Mouse (Mus musculus): ENCODE measurements at regions not wholly inside any gene's neighbourhood (a gene's known extent, or its start where the extent isn't known, plus 50 kb on each side); places are given as distances from the start of the nearest gene placed in this dataset.

DNA sequence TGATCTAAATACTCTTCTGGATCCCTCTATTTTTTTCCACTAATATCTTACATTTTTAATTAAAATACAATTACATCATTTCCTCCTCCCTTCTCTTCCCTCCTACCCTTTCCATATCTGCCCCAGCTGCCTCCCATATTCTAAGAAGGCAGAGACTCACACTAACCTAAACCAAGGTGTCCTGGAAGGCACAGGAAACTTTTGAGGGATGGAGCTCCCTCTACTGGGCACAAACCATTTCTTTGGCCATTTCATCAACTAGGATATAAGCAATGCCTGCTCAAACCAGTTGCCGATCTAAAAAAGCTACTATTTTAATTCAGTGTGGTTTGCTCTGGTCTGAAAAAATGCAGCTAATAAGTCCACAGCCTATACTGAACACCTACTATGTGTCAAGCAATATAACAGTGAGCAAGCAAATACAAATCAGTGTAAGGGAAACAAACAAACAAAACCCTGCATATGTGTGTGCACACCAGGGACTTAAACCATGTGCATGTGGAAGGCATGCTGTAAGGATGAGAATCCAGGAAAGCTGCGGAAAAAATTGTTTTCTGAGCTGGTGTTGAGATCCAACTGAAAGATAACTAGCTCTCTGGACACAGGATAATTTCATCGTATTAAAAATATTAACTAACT lies 182.3 kb upstream of the Lmcd1 start:
- intact Hi-C loops (cut with DNase I): no loop called here
- peak; percentile 46 to 59 for DNase-seq

DNA sequence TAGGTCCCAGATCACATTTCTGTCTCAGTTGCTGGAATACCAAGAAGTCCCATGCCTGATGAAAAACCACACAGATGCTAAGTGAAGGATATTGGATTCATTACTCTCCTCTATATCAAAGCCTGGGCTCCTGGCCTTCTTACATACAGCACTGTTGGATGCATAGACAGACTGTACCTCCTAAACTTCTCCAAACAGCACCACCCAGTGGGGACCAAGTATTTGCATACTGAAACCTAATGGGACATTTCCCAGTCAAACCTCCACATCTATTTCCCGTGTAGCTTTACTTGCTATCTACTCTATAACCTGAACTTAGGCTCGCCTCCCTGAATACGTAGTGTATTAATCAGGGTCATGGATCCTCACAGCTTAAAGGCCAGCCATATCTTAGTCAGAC lies 180.3 kb upstream of the Lmcd1 start:
- intact Hi-C loops (cut with DNase I): no loop called here
- no peak for DNase-seq

DNA sequence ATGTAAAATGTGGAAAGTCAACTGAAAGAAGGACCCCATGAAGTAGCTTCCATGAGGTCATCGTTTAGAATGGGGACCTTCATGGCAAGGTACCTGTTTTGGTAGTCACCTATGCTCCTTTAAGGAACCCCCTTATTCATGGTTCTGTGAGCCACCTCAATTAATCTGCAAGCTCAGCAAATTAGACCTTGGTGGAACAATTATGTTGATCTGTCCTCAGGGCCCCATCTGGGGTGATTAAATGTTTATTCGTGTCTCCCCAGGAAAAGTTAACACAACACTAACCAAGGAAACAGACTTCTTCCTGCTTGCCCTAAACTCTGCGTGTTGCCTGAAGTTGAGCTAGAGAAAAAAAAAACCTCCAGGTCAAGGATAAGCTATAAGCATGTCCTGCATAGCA lies 175.9 kb upstream of the Lmcd1 start:
- DNase-seq: no peak
- intact Hi-C loops (cut with DNase I): no loop called here

DNA sequence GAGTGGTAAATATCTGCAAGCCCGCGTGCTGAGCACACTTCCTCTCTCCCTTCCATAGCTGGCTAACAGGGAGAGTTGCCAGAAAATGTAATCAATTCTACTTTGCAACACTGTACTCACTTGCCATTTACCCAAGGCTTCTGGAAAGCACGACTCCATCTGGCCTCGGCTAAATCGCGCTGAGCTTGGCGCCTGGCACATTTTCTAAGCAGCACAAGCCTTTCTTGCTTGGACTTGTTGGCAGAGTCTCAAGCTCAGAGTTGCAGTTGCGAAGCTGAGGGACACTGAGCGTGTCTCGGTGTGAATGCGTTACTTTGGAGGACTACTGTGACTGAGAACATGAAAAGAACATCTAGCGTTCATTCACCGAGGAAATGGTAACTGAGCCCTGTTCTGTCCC lies 164.9 kb upstream of the Lmcd1 start:
- intact Hi-C loops (cut with DNase I): no loop called here
- peak in 1 of 2 experiments; percentile 1 for DNase-seq

DNA sequence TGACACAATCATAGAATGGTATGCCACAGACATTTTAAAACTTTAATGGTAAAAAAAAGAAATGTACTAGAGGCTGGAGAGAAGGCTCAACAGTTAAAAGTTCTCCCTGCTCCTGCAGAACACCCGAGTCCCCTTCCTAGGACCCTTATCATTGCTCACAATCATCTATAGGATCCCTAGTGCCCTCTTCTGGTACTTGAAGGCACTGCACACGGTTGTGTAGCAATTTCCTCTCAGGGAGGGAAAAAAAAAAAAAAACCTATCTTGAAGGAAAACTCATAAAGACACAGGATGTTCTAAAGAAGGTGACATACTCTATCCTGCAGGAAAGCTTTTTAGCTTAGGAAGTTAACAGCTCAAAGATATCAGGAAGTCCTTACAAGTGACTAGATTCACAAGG lies 154.4 kb upstream of the Lmcd1 start:
- no peak for DNase-seq
- intact Hi-C loops (cut with DNase I): no loop called here

DNA sequence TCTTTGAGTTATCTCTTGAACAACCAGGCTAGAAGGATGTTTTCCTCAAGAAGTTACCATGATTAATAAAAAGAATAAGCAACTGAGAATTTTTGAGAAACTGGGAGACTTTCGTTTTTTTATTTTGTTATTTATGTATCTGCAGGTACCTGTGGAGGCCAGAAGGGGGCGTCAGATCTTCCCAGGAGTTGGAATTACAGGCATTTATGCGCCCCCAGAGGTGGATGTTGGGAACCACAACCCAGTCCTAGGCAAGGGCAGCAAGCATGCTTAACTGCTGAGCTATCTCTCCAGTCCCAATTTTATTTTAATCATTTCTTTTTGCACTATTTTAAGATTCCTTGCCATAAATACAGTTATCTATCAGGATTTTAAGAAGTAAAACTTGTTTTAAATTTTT lies 140.0 kb upstream of the Lmcd1 start:
- DNase-seq: peak; percentile 10 to 45
- intact Hi-C loops (cut with DNase I): loop anchor here (1.0 kb wide), 1 partner anchor 58 kb away; no protein-coding TSS in a partner anchor

DNA sequence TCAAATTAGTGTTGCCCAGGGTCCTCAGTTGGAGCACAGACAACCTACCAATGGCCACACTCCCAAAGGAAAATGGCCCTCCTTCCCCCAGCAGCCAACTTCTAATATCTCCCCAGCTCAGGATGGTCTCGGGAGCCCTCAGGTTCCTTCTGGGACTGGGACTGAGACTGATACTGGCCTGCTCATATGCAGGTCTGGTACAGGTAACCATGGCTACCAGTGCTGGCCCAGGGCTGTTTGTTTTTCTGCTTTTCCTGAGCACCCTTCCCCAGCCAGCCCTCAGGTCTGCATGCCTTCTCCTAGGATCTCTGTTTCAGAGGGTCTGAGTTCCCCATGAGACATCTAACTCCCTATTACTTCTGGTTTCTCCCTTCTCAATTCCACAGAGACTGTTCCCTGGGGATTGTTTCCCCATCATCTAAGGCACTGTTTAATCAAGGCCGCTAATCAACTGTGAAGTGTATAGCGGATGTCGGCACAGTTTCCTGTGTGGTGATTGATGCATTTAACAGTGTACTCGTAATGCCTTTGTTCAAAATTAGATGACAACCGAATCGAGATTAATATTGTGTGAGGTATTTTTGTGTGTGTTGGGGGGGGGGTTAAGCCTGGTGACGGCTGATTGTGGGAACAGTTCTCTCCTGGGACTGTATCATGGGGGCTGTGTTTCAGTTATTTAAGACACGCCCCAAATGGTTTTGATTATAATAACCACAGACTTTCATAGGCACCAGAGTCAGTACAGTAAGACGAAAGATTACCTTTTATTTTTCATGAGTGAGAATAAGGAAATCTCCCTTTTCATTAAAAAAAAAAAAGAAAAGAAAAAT lies 120.8 kb upstream of the Lmcd1 start:
- DNase-seq: no peak
- intact Hi-C loops (cut with DNase I): no loop called here

DNA sequence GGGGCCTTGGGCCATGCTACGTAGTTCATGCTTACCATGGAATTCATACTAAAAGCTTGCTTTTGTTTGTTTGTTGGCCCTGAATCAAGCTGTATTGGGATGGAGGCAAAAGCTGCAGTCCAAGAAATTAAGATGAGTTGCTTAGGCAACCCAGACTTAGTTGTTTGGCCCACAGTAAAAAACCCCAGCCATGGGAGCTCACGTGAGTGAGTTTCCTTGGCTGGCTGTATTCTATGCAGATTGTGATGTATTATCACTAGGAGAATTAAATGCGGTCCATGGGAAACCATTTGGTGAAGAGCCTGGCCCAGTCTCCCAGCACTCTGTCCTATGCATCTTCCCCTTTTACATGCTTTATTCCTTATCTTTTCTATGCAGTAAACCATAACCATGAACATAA lies 106.1 kb upstream of the Lmcd1 start:
- intact Hi-C loops (cut with DNase I): no loop called here
- no peak for DNase-seq

DNA sequence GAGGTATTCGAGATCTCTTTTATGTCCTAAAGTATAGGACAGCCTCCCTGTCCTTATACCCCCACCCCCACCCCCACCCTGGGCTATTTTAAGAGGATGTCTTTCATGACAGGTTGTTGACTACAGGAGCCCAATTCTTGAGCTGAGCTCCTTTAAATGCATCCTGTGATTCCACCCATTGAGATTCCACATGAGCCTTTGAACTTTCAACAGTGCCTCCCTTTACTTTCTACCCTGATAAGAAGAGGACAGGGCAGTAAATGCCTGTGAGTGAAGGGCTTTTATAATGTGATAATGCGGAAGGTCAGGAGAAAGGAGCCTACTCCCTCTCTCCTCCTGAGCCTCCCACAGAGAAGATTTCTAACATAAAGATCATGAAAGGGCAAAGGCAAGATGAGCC lies 97.2 kb upstream of the Lmcd1 start:
- intact Hi-C loops (cut with DNase I): loop anchor here (10.0 kb wide), 1 partner anchor 192 kb away; no protein-coding TSS in a partner anchor
- no peak for DNase-seq

DNA sequence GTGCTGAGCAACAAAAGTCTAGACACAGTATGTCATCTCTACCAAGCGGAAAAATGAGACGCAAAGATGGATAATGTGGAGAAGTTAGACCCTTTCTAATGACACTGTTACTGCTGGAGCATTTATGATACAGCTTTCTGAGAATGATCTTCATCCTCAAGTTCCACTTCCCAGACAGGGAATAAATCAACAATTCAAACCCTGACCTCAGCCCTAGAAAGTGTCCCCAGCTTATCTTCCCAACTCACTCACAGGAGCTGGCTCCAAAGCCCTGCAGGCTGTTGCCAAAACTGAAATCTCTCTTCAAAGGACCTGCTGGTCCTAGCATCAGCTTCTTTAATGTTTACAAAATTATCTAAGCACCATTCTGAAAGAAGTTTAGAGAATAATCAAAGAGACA lies 85.9 kb upstream of the Lmcd1 start:
- DNase-seq: no peak
- intact Hi-C loops (cut with DNase I): no loop called here

DNA sequence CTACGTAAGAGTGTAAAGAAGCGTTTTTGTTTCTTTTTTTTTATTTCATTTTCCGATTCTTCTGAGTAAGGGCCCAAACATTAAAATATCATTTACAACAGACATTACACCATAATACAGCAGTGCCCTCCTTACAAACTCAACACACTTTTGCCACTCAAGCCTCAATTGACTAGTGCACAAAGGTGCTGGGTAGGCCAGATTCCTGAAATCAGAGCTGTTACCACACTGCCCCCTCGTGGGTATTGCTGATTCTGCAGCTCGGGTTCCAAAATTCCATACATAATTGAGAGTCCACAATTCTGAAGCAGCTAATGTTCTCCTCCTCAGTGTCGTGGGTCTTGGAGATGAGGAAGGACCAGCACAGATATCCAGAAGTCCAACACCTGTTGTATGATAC lies 82.5 kb upstream of the Lmcd1 start:
- peak; percentile 72 to 87 for DNase-seq
- intact Hi-C loops (cut with DNase I): loop anchor here (1.0 kb wide), 1 partner anchor 58 kb away; no protein-coding TSS in a partner anchor

DNA sequence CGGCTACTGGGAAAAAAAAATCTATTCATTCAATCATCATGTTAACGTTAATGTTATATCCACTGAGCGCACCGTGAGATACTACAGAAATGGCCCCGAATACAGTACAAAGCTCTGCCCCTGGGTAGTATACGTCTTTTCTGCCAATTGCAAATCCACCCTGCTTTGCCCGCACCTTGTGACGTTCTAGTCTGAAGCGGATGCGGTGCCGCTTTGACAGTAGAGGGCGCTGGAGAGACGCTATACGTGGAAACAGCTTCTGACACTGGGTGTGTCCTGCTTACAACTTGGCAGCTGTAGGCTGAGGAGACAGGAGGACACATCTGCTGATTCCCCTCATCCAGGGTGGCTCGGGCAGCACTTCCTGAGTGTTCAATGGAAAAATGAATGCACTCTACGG lies 76.1 kb upstream of the Lmcd1 start:
- intact Hi-C loops (cut with DNase I): no loop called here
- peak; percentile 85 to 91 for DNase-seq

DNA sequence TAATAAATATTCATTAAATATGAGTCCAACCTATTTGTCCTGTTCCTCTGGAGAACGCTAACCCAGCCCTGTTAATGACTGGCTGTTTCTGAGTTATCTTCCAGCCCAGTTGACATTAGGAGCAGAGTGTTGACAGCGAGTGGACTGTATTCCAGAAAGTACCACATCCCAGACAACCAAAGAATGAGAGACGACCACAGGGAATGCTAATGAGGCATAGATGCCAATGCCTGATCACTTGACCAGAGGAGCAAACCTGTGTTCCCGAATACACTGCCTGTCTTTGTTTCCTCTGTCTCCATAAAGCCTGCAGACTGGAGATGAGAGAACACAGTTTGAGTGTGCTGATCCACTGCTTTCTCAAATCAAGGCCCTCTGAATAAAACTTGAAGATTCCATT lies 74.3 kb upstream of the Lmcd1 start:
- intact Hi-C loops (cut with DNase I): no loop called here
- no peak for DNase-seq

DNA sequence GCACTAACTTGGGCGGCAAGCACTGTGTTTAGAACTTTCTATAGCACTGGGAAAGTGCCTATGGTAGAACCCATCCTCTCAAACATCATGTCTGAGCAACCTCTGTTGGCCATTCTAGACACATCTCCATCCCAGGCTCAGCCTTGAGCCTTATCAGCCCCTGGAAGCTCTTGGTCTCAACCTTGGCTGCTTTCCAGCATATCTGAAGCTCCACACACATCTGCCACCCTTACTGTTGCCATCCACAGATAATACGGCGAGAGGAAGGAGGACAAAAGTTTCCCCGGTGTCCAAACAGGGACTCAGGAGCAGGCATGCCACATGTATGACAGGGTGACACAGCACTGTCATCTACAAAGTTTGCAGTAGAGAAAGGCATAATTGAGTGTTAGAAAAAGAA lies 71.4 kb upstream of the Lmcd1 start:
- intact Hi-C loops (cut with DNase I): no loop called here
- no peak for DNase-seq

DNA sequence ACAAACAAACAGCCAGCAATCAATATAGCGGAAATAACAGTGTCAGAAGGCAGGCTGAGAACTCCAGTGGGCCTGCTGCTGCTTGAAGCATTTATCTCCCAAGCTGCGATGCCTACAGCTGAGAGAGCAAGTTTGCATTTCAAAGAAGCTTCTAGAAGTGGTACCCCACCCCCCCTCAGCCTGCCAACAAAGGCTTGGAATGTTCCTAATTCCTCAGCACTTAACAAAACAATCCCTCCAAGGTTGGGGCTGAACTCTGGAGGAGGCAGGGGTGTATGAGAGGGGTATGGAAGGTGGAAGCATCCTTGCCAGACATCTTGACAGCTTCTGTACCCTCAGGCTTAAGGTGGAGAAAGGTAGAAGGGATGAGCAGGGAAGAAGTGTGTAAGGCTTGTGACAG lies 70.2 kb upstream of the Lmcd1 start:
- DNase-seq: no peak
- intact Hi-C loops (cut with DNase I): no loop called here

DNA sequence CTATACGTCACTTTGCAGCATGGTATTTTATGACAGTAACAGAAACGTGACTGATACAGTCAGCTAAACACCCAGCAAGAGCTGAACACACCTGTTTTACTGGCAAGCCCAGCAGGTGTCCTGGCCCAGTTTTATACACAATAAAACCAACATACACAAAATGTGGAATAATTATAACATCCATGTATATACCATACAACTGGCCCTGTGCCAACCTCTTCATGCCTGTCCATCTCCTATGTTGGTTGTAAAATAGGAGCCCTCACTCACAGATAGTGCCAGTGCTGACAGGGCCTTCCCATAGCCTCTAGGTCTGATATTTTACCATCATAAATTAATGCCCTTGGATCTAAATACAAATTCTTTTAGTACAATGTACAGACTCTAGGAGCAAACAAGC lies 68.6 kb upstream of the Lmcd1 start:
- intact Hi-C loops (cut with DNase I): no loop called here
- no peak for DNase-seq

DNA sequence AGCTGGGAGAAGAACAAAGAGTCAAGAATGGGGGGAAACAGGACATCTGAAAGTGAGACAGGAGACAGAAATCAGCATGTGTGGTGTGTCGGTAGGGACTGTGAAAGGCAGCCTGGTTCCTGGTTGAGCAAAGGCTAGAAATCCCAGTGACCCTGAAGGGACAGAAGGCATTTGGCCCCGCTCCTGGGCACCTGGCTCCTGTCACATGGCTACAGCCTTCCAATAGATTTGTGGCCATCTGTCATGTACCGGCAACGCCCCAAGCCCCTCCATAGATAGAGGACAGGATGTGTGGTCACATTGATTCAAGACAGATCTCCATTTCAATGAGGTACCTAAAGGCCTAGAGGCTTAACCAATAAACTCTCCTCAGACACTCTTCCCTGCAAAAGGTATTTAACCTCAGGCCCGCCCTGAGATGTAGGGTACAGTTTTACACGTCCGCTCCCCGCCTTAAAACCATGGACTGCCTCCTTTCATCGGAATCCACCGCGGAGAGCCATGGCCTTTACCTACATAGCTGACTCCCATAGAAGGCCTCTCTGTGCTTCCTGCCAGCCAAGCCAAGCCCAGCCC lies 68.0 kb upstream of the Lmcd1 start:
- intact Hi-C loops (cut with DNase I): no loop called here
- DNase-seq: no peak

DNA sequence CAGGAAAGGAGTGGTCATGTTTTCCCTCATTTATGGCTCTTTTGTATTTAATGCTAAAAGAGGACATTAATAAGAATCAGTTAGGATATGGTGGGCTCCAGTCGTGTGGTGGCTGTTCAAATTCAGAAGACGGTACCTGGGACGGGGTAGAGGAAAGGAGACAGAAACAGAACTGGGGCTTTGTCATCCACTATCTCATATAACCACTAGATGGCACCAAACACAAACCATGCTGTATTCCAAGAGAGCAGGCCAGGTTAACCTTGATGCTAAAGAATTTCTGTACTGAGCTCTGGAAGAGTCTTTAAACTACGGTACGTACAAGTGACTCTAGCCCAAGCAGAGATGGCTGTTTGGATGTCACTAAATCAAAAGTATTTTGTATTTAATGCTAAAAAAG lies 66.3 kb upstream of the Lmcd1 start:
- DNase-seq: peak; percentile 65 to 77
- intact Hi-C loops (cut with DNase I): loop anchor here (1.0 to 2.0 kb wide), 2 partner anchors 155 to 278 kb away; no protein-coding TSS in a partner anchor

DNA sequence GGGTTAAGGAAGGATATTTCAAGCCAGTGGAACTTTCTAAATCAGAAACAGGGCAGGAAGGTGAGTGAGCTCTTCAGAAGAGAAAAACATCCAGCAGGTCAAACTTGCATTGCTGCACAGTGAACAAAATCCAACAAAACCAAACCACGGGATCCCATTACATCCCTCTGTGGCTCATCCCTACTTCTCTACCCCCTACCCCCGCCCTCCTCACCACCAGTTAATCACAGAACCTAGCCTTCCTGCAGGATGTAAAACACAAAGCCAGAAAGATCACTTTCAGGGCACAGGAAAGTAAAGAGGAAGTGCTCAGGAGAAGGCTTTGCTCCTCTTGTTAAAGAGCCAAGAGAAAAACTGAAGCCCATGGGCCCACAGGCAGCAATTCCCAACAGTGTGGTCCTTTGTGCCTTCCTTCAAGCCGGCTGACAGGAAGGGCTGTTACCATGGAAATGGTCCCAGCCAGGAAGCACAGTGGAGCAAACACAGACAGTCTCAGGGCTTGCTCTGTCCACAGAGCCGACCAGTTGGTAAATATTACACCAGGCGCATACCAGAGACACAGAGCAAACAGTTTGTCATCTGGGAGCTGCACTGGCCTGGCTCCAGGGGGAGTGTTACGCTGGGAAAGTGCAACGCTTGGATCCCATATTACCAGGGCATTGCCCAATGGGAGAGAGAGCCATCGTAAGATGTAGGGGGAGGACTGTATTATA lies 63.2 kb upstream of the Lmcd1 start:
- intact Hi-C loops (cut with DNase I): loop anchor here (2.0 to 10.0 kb wide), 2 partner anchors 60 to 574 kb away; no protein-coding TSS in a partner anchor
- DNase-seq: peak; percentile 69 to 73

DNA sequence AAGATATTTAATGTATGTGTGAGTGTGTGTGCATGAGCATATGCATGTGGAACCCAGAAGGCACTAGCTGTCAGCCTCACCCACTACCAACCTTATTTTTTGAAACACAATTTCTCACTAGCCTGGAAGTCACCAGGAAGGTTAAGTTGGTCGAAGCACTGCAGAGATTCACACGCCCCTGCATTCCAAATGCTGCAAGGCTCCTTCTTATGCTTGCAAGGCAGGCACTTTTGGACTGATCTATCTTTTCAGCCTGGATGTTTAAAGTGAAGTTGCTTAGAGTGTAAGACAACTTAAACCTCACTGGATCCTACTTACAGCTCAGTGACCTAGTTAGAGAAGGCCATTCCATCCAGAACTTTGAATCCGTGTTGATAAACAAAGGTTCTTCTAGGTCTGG lies 56.7 kb upstream of the Lmcd1 start:
- DNase-seq: no peak
- intact Hi-C loops (cut with DNase I): loop anchor here (10.0 kb wide), 1 partner anchor 568 kb away; no protein-coding TSS in a partner anchor

DNA sequence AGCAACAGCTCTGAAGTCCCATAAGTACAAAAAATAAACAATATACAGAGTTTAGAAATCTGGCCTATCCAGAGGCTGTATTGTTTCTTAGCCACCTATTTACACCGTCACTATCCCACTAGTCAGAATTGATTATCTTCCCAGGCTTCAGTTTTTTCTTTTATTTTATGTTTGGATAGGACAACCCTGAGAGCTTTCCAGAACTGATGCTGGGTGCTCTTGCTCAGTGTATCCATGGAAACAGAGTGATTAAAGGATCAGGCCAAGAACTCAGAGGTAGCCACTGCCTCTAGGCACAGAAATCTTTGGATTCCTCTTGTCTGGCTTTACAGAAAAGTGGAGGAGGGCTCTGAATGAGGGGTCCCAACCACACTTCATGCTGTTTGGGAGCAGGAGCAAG lies 55.3 kb upstream of the Lmcd1 start:
- no peak for DNase-seq
- intact Hi-C loops (cut with DNase I): loop anchor here (10.0 kb wide), 1 partner anchor 567 kb away; no protein-coding TSS in a partner anchor

All from heart, postnatal 10 days (tissue).